Mouse (Mus musculus): Measurements from ENCODE around the gene Piezo1. TPM values are rescaled to one million over a fixed set of nuclear protein-coding genes. Genes with fewer than 3 reads are reported as not detected.

Piezo1 gene
- polyA plus RNA-seq (2015; fragmentation: Nextera tagmentation; extraction: Ambion mirVana): 23.3 and 30.0 TPM in 2 replicates

GRCm38 (mm10) chr8:122551265-122552051 lies at the start of gene Piezo1:
Gene Piezo1, minus strand, starts transcription at chr8:122551329.
- Histone ChIP-seq H3K9ac (ENCODE audit: low read length) (peak within 1 kb of the TSS; percentile 97), H3K27me3 (ENCODE audit: control insufficient read depth, insufficient read depth, low read depth, low read length) (no peaks in the 10 kb centered on the region), H3K4me3 (ENCODE audit: low read length) (peak within 1 kb of the TSS; percentile 81), H3K4me2 (ENCODE audit: low read depth, low read length) (peak within 1 kb of the TSS; percentile 81), H3K36me3 (ENCODE audit: control insufficient read depth, insufficient read depth, low read length) (no peaks in the 10 kb centered on the region), H3K27ac (ENCODE audit: low read length) (peak within 1 kb of the TSS; percentile 89), H3K4me1 (replicated peaks; ENCODE audit: control insufficient read depth, insufficient read depth, low read length) (peaks cover 40% of the 10 kb centered on the region), H3K9me3 (ENCODE audit: control insufficient read depth, low read length) (no peaks in the 10 kb centered on the region)
- 9% methylated on average over 51 of the region's 56 CpGs for WGBS
- ATAC-seq (ENCODE audit: low read depth): peak; percentile 92

- Histone ChIP-seq H3K36me3 (ENCODE audit: control insufficient read depth, insufficient read depth, low read length) (no peaks in the 10 kb centered on the region), H3K4me1 (replicated peaks; ENCODE audit: control insufficient read depth, insufficient read depth, low read length) (no peaks in the 10 kb centered on the region), H3K9me3 (ENCODE audit: control insufficient read depth, low read length) (no peaks in the 10 kb centered on the region), H3K4me2 (ENCODE audit: low read depth, low read length) (no peak overlapping the region), H3K4me3 (ENCODE audit: low read length) (no peak overlapping the region), H3K27ac (ENCODE audit: low read length) (no peak overlapping the region), H3K9ac (ENCODE audit: low read length) (no peak overlapping the region), H3K27me3 (ENCODE audit: control insufficient read depth, insufficient read depth, low read depth, low read length) (no peaks in the 10 kb centered on the region)
- 89% methylated on average over 9 of the region's 9 CpGs for WGBS
- ATAC-seq (ENCODE audit: low read depth): no peak
These were observed 49.5 kb upstream of the Piezo1 start for GRCm38 (mm10) chr8:122600666-122601065.

- no peak for ATAC-seq (ENCODE audit: low read depth)
- Histone ChIP-seq H3K9ac (ENCODE audit: low read length) (no peak overlapping the region), H3K36me3 (ENCODE audit: control insufficient read depth, insufficient read depth, low read length) (no peaks in the 10 kb centered on the region), H3K27ac (ENCODE audit: low read length) (no peak overlapping the region), H3K4me3 (ENCODE audit: low read length) (no peak overlapping the region), H3K4me1 (replicated peaks; ENCODE audit: control insufficient read depth, insufficient read depth, low read length) (no peaks in the 10 kb centered on the region), H3K4me2 (ENCODE audit: low read depth, low read length) (no peak overlapping the region), H3K27me3 (ENCODE audit: control insufficient read depth, insufficient read depth, low read depth, low read length) (no peaks in the 10 kb centered on the region), H3K9me3 (ENCODE audit: control insufficient read depth, low read length) (no peaks in the 10 kb centered on the region)
- 41% methylated on average over 4 of the region's 4 CpGs for WGBS
These were observed 44.9 kb upstream of the Piezo1 start for GRCm38 (mm10) chr8:122596031-122596430.

- H3K4me3 ChIP-seq (ENCODE audit: low read length): no peak overlapping the region
- H3K4me1 ChIP-seq (replicated peaks; ENCODE audit: control insufficient read depth, insufficient read depth, low read length): no peaks in the 10 kb centered on the region
- ATAC-seq (ENCODE audit: low read depth): no peak
- no peaks in the 10 kb centered on the region for H3K36me3 ChIP-seq (ENCODE audit: control insufficient read depth, insufficient read depth, low read length)
- no peaks in the 10 kb centered on the region for H3K27me3 ChIP-seq (ENCODE audit: control insufficient read depth, insufficient read depth, low read depth, low read length)
- no peak overlapping the region for H3K27ac ChIP-seq (ENCODE audit: low read length)
- WGBS: 73% methylated on average over 19 of the region's 19 CpGs
- H3K9ac ChIP-seq (ENCODE audit: low read length): no peak overlapping the region
- no peaks in the 10 kb centered on the region for H3K9me3 ChIP-seq (ENCODE audit: control insufficient read depth, low read length)
- H3K4me2 ChIP-seq (ENCODE audit: low read depth, low read length): no peak overlapping the region
These were observed 42.8 kb upstream of the Piezo1 start for GRCm38 (mm10) chr8:122593783-122594507.

GRCm38 (mm10) chr8:122593240-122593639 lies 42.1 kb upstream of the Piezo1 start:
- no peak overlapping the region for H3K9ac ChIP-seq (ENCODE audit: low read length)
- no peaks in the 10 kb centered on the region for H3K36me3 ChIP-seq (ENCODE audit: control insufficient read depth, insufficient read depth, low read length)
- WGBS: 53% methylated on average over 12 of the region's 12 CpGs
- no peak for ATAC-seq (ENCODE audit: low read depth)
- H3K9me3 ChIP-seq (ENCODE audit: control insufficient read depth, low read length): no peaks in the 10 kb centered on the region
- H3K4me1 ChIP-seq (replicated peaks; ENCODE audit: control insufficient read depth, insufficient read depth, low read length): no peaks in the 10 kb centered on the region
- H3K4me3 ChIP-seq (ENCODE audit: low read length): no peak overlapping the region
- H3K27ac ChIP-seq (ENCODE audit: low read length): no peak overlapping the region
- no peak overlapping the region for H3K4me2 ChIP-seq (ENCODE audit: low read depth, low read length)
- H3K27me3 ChIP-seq (ENCODE audit: control insufficient read depth, insufficient read depth, low read depth, low read length): no peaks in the 10 kb centered on the region

GRCm38 (mm10) chr8:122586749-122587148 lies 35.6 kb upstream of the Piezo1 start:
- Histone ChIP-seq H3K9ac (ENCODE audit: low read length) (no peak overlapping the region), H3K36me3 (ENCODE audit: control insufficient read depth, insufficient read depth, low read length) (no peaks in the 10 kb centered on the region), H3K27ac (ENCODE audit: low read length) (no peak overlapping the region), H3K4me1 (replicated peaks; ENCODE audit: control insufficient read depth, insufficient read depth, low read length) (no peaks in the 10 kb centered on the region), H3K9me3 (ENCODE audit: control insufficient read depth, low read length) (no peaks in the 10 kb centered on the region), H3K4me3 (ENCODE audit: low read length) (no peak overlapping the region), H3K4me2 (ENCODE audit: low read depth, low read length) (no peak overlapping the region), H3K27me3 (ENCODE audit: control insufficient read depth, insufficient read depth, low read depth, low read length) (no peaks in the 10 kb centered on the region)
- WGBS: 79% methylated on average over 10 of the region's 10 CpGs
- ATAC-seq (ENCODE audit: low read depth): no peak

- no peak overlapping the region for H3K4me2 ChIP-seq (ENCODE audit: low read depth, low read length)
- H3K36me3 ChIP-seq (ENCODE audit: control insufficient read depth, insufficient read depth, low read length): no peaks in the 10 kb centered on the region
- no peak overlapping the region for H3K9ac ChIP-seq (ENCODE audit: low read length)
- H3K4me3 ChIP-seq (ENCODE audit: low read length): no peak overlapping the region
- WGBS: 66% methylated on average over 7 of the region's 7 CpGs
- ATAC-seq (ENCODE audit: low read depth): no peak
- no peaks in the 10 kb centered on the region for H3K9me3 ChIP-seq (ENCODE audit: control insufficient read depth, low read length)
- no peaks in the 10 kb centered on the region for H3K27me3 ChIP-seq (ENCODE audit: control insufficient read depth, insufficient read depth, low read depth, low read length)
- H3K4me1 ChIP-seq (replicated peaks; ENCODE audit: control insufficient read depth, insufficient read depth, low read length): no peaks in the 10 kb centered on the region
- no peak overlapping the region for H3K27ac ChIP-seq (ENCODE audit: low read length)
These were observed 35.0 kb upstream of the Piezo1 start for GRCm38 (mm10) chr8:122586171-122586570.

GRCm38 (mm10) chr8:122585411-122585891 lies 34.3 kb upstream of the Piezo1 start:
- no peak overlapping the region for H3K4me3 ChIP-seq (ENCODE audit: low read length)
- no peak overlapping the region for H3K4me2 ChIP-seq (ENCODE audit: low read depth, low read length)
- H3K9me3 ChIP-seq (ENCODE audit: control insufficient read depth, low read length): no peaks in the 10 kb centered on the region
- WGBS: 31% methylated on average over 14 of the region's 14 CpGs
- no peaks in the 10 kb centered on the region for H3K4me1 ChIP-seq (replicated peaks; ENCODE audit: control insufficient read depth, insufficient read depth, low read length)
- H3K36me3 ChIP-seq (ENCODE audit: control insufficient read depth, insufficient read depth, low read length): no peaks in the 10 kb centered on the region
- no peak for ATAC-seq (ENCODE audit: low read depth)
- no peak overlapping the region for H3K9ac ChIP-seq (ENCODE audit: low read length)
- no peak overlapping the region for H3K27ac ChIP-seq (ENCODE audit: low read length)
- no peaks in the 10 kb centered on the region for H3K27me3 ChIP-seq (ENCODE audit: control insufficient read depth, insufficient read depth, low read depth, low read length)

- Histone ChIP-seq H3K36me3 (ENCODE audit: control insufficient read depth, insufficient read depth, low read length) (no peaks in the 10 kb centered on the region), H3K27me3 (ENCODE audit: control insufficient read depth, insufficient read depth, low read depth, low read length) (no peaks in the 10 kb centered on the region), H3K9ac (ENCODE audit: low read length) (no peak overlapping the region), H3K4me1 (replicated peaks; ENCODE audit: control insufficient read depth, insufficient read depth, low read length) (no peaks in the 10 kb centered on the region), H3K9me3 (ENCODE audit: control insufficient read depth, low read length) (no peaks in the 10 kb centered on the region), H3K27ac (ENCODE audit: low read length) (no peak overlapping the region), H3K4me2 (ENCODE audit: low read depth, low read length) (no peak overlapping the region), H3K4me3 (ENCODE audit: low read length) (no peak overlapping the region)
- no peak for ATAC-seq (ENCODE audit: low read depth)
- WGBS: 81% methylated on average over 9 of the region's 9 CpGs
These were observed 33.9 kb upstream of the Piezo1 start for GRCm38 (mm10) chr8:122584981-122585380.

Measured in lung, embryonic 16.5 days (tissue).